In genomic region chr5:66603746-66604145, GRCm38 (mm10) we compare ENCODE assay signal across 8 mouse cellular contexts. TPM values are rescaled to one million over a fixed set of nuclear protein-coding genes. Genes with fewer than 3 reads are reported as not detected.
A peak's percentile ranks its signal among the peaks of the same experiment; 100 is the strongest.
DNase-seq lines count a peak whose midpoint lies in the region; ATAC-seq and TF ChIP-seq lines count a peak whose summit lies in the region.

No protein-coding gene starts in this region.

- H3K9me3 ChIP-seq in hindbrain, embryonic 15.5 days, result no peaks in the 10 kb centered on the region
- H3K9me3 ChIP-seq in hindbrain, embryonic 11.5 days (ENCODE audit: control insufficient read depth, low read length), result no peaks in the 10 kb centered on the region
- H3K9me3 ChIP-seq in heart, embryonic 13.5 days, result peaks cover 5% of the 10 kb centered on the region; the same call in 1 of the 2 replicates
- no peaks in the 10 kb centered on the region for H3K9me3 ChIP-seq in forebrain, postnatal 0 days (ENCODE audit: low read length)

- WGBS in hindbrain, embryonic 15.5 days, result 61% methylated on average over 8 of the region's 8 CpGs
- 56% methylated on average over 8 of the region's 8 CpGs for WGBS in hindbrain, embryonic 11.5 days
- 23% methylated on average over 8 of the region's 8 CpGs for WGBS in heart, embryonic 13.5 days
- WGBS in forebrain, postnatal 0 days, result 73% methylated on average over 8 of the region's 8 CpGs

- peak; percentile 21; the same call in 1 of the 2 replicates for ATAC-seq in hindbrain, embryonic 15.5 days (ENCODE audit: low FRiP score, low read depth)
- ATAC-seq in hindbrain, embryonic 11.5 days (ENCODE audit: low FRiP score), result no peak
- no peak for ATAC-seq in heart, embryonic 13.5 days (ENCODE audit: extremely low read depth, insufficient number of reproducible peaks, low FRiP score, low TSS enrichment)
- ATAC-seq in forebrain, postnatal 0 days, result no peak

- no peaks in the 10 kb centered on the region for H3K27me3 ChIP-seq in hindbrain, embryonic 15.5 days
- no peaks in the 10 kb centered on the region for H3K27me3 ChIP-seq in hindbrain, embryonic 11.5 days (ENCODE audit: control insufficient read depth, insufficient read depth, low read length)
- H3K27me3 ChIP-seq in heart, embryonic 13.5 days (replicated peaks), result no peaks in the 10 kb centered on the region
- no peaks in the 10 kb centered on the region for H3K27me3 ChIP-seq in forebrain, postnatal 0 days (ENCODE audit: insufficient read depth, low read length)

- no peak overlapping the region for H3K4me2 ChIP-seq in hindbrain, embryonic 15.5 days
- no peak overlapping the region for H3K4me2 ChIP-seq in hindbrain, embryonic 11.5 days (replicated peaks; ENCODE audit: low read depth, low read length)
- peak overlapping the region; percentile 44 for H3K4me2 ChIP-seq in heart, embryonic 13.5 days
- no peak overlapping the region for H3K4me2 ChIP-seq in forebrain, postnatal 0 days (ENCODE audit: low read depth)

- no peak overlapping the region for H3K9ac ChIP-seq in hindbrain, embryonic 15.5 days
- no peak overlapping the region for H3K9ac ChIP-seq in hindbrain, embryonic 11.5 days (ENCODE audit: low read depth, low read length)
- no peak overlapping the region; the same call in 1 of the 2 replicates for H3K9ac ChIP-seq in heart, embryonic 13.5 days
- no peak overlapping the region for H3K9ac ChIP-seq in forebrain, postnatal 0 days

- no peak for TF ChIP-seq CTCF in bone marrow macrophage, adult 2 months (IDR thresholded peaks at IDR 0.05; ENCODE audit: low read depth, low read length)
- TF ChIP-seq CTCF in forebrain, postnatal 0 days (IDR thresholded peaks at IDR 0.05; ENCODE audit: low read depth), result no peak

- peaks cover 7% of the 10 kb centered on the region for H3K4me1 ChIP-seq in hindbrain, embryonic 15.5 days (replicated peaks)
- H3K4me1 ChIP-seq in hindbrain, embryonic 11.5 days (replicated peaks; ENCODE audit: control insufficient read depth, insufficient read depth, low read length), result no peaks in the 10 kb centered on the region
- H3K4me1 ChIP-seq in bone marrow macrophage, adult 2 months (ENCODE audit: control insufficient read depth, insufficient read depth, low read length), result peaks cover 39% of the 10 kb centered on the region
- H3K4me1 ChIP-seq in heart, embryonic 13.5 days, result peaks cover 66% of the 10 kb centered on the region
- H3K4me1 ChIP-seq in forebrain, postnatal 0 days (ENCODE audit: insufficient read depth), result no peaks in the 10 kb centered on the region; the same call in 1 of the 2 replicates

- TF ChIP-seq POLR2A in bone marrow macrophage, adult 2 months (IDR thresholded peaks at IDR 0.05; ENCODE audit: borderline replicate concordance, low read depth, low read length), result no peak

- no peak overlapping the region for H3K27ac ChIP-seq in hindbrain, embryonic 15.5 days (replicated peaks)
- H3K27ac ChIP-seq in hindbrain, embryonic 11.5 days (ENCODE audit: low read depth, low read length), result no peak overlapping the region
- H3K27ac ChIP-seq in bone marrow macrophage, adult 2 months (ENCODE audit: insufficient read depth, low read depth, low read length), result peak overlapping the region; percentile 88
- peak overlapping the region; percentile 76 for H3K27ac ChIP-seq in heart, embryonic 13.5 days (replicated peaks)
- H3K27ac ChIP-seq in forebrain, postnatal 0 days (ENCODE audit: low read depth, low read length), result no peak overlapping the region

- no peaks in the 10 kb centered on the region for H3K36me3 ChIP-seq in hindbrain, embryonic 15.5 days
- H3K36me3 ChIP-seq in hindbrain, embryonic 11.5 days (ENCODE audit: control insufficient read depth, insufficient read depth, low read length), result no peaks in the 10 kb centered on the region
- H3K36me3 ChIP-seq in heart, embryonic 13.5 days, result no peaks in the 10 kb centered on the region
- H3K36me3 ChIP-seq in forebrain, postnatal 0 days (ENCODE audit: insufficient read depth), result no peaks in the 10 kb centered on the region

- no peak overlapping the region for H3K4me3 ChIP-seq in hindbrain, embryonic 15.5 days
- H3K4me3 ChIP-seq in hindbrain, embryonic 11.5 days (ENCODE audit: low read depth, low read length), result no peak overlapping the region
- peak overlapping the region; percentile 51 for H3K4me3 ChIP-seq in bone marrow macrophage, adult 2 months (ENCODE audit: insufficient read depth, low read length)
- H3K4me3 ChIP-seq in heart, embryonic 13.5 days, result no peak overlapping the region
- no peak overlapping the region for H3K4me3 ChIP-seq in forebrain, postnatal 0 days (ENCODE audit: low read depth, low read length)

- no peak for DNase-seq in hindbrain, embryonic 11.5 days (ENCODE audit: low spot score)
- peak; percentile 66 to 78 for DNase-seq in kidney, postnatal 36 days
- DNase-seq in forebrain, postnatal 0 days, result no peak
- no peak for DNase-seq in right cerebral cortex, adult 18-20 months
- no peak for DNase-seq in frontal cortex, postnatal 36 days (ENCODE audit: low spot score in 2 of 2)

RNA-seq across cellular contexts. Expression of gene Apbb2, which starts 14.8 kb away (rescaled TPM):
- 108 and 124 TPM in 2 replicates for polyA plus RNA-seq in hindbrain, embryonic 15.5 days (2015; fragmentation: Nextera tagmentation; extraction: Ambion mirVana)
- polyA plus RNA-seq in hindbrain, embryonic 11.5 days (2014; fragmentation: Nextera tagmentation; extraction: Ambion mirVana), result 43.0 and 47.1 TPM in 2 replicates
- polyA plus RNA-seq in bone marrow macrophage, adult 2 months (2012; ENCODE audit: insufficient read depth, insufficient read length, missing spikeins), result 13.9 and 22.5 TPM in 2 replicates
- 26.1 and 29.3 TPM in 2 replicates for polyA plus RNA-seq in heart, embryonic 13.5 days (2015; fragmentation: Nextera tagmentation; extraction: Ambion mirVana)
- total RNA-seq in forebrain, postnatal 0 days (2014; rRNA removed), result 54.5 and 64.6 TPM in 2 replicates
- 56.2 and 77.2 TPM in 2 replicates for polyA plus RNA-seq in forebrain, postnatal 0 days (2015; fragmentation: Nextera tagmentation; extraction: Ambion mirVana)

Comparison
In these comparisons a context has a peak if more than half of its experiments do, and no peak if none do; other contexts are left out.
1. H3K27ac ChIP-seq: peak in bone marrow macrophage, adult 2 months (single experiment) and heart, embryonic 13.5 days (single experiment); none in hindbrain, embryonic 15.5 days (single experiment), hindbrain, embryonic 11.5 days (single experiment) and forebrain, postnatal 0 days (single experiment).
2. DNase-seq: peak in kidney, postnatal 36 days (2 of 2); none in hindbrain, embryonic 11.5 days (single experiment), forebrain, postnatal 0 days (single experiment), right cerebral cortex, adult 18-20 months (single experiment) and frontal cortex, postnatal 36 days (0 of 2).